Mouse (Mus musculus) midbrain, embryonic 14.5 days (tissue): ENCODE data around the gene Homer3. TPM values are rescaled to one million over a fixed set of nuclear protein-coding genes. Genes with fewer than 3 reads are reported as not detected.

ENCODE experiments used
- ATAC-seq: fragments of 200-750 bp; cut with Nextera tagmentation; 2 replicates; pipeline ENCODE4 v1.8.0; 2017; ENCODE audit warnings: moderate number of reproducible peaks, moderate library complexity; ENCODE audit not compliant: low FRiP score, low TSS enrichment
- DNase-seq: peaks from one replicate; pipeline ENCODE4 v3.0.0-alpha.2; 2015
- H3K27ac ChIP-seq: fragments of 300-500 bp; sonication (generic); replicated peaks from 2 replicates; pipeline ENCODE4 v1.5.1; 2014; ENCODE audit warnings: mild to moderate bottlenecking, low read depth, low read length, moderate library complexity
- H3K27me3 ChIP-seq: fragments of 300-500 bp; sonication (generic); 2 replicates; pipeline ENCODE4 v1.6.1; 2014; ENCODE audit warnings: low read length, control low read depth, mixed read lengths; ENCODE audit not compliant: control insufficient read depth, insufficient read depth
- H3K36me3 ChIP-seq: fragments of 300-500 bp; sonication (generic); 2 replicates; pipeline ENCODE4 v1.6.1; 2014; ENCODE audit warnings: low read length, control low read depth; ENCODE audit not compliant: control insufficient read depth, insufficient read depth
- H3K4me1 ChIP-seq: fragments of 300-500 bp; sonication (generic); 2 replicates; pipeline ENCODE4 v1.6.1; 2014; ENCODE audit warnings: mild to moderate bottlenecking, antibody characterized with exemption, low read length, control low read depth; ENCODE audit not compliant: control insufficient read depth, insufficient read depth
- H3K4me2 ChIP-seq: fragments of 300-500 bp; sonication (generic); 2 replicates; pipeline ENCODE4 v1.6.1; 2014; ENCODE audit warnings: mild to moderate bottlenecking, low read length, moderate library complexity
- H3K4me3 ChIP-seq: fragments of 300-500 bp; sonication (generic); replicated peaks from 2 replicates; pipeline ENCODE4 v1.5.1; 2014; ENCODE audit warnings: low read depth, low read length
- H3K9ac ChIP-seq: fragments of 300-500 bp; sonication (generic); replicated peaks from 2 replicates; pipeline ENCODE4 v1.6.1; 2014; ENCODE audit warnings: mild to moderate bottlenecking, low read length, moderate library complexity
- H3K9me3 ChIP-seq: fragments of 300-500 bp; sonication (generic); 2 replicates; pipeline ENCODE4 v1.6.1; 2016; ENCODE audit warnings: low read length, control low read depth, mixed read lengths; ENCODE audit not compliant: control insufficient read depth
- WGBS: fragments of 180-500 bp; shearing (Covaris S2); extraction: QIAGEN DNeasy Blood & Tissue Kit; methylation state at CpG from one replicate; pipeline ENCODE4 v1.1.7; 2014; 5-methylcytosine and 5-hydroxymethylcytosine counted together
- polyA plus RNA-seq: library from polyadenylated mRNA; unstranded; fragments of >200 nt; fragmentation: Nextera tagmentation; extraction: Ambion mirVana; gene quantifications from 2 replicates; pipeline ENCODE4 v1.2.1, GENCODE M21; 2014

The Homer3 gene
- polyA plus RNA-seq, 1 experiment from 2014 or later = 34.4 TPM

GRCm38 (mm10) chr8:70254628-70255027 is 28.0 kb upstream of the Homer3 start:
- H3K4me2 ChIP-seq = no peak overlapping the region
- DNase-seq (no peak), ATAC-seq (no peak)
- H3K27ac ChIP-seq = no peak overlapping the region
- H3K9me3 ChIP-seq = no peaks in the 10 kb centered on the region
- no peak overlapping the region for H3K4me3 ChIP-seq
- 76% methylated on average over 1 of the region's 1 CpGs for WGBS
- peaks cover 100% of the 10 kb centered on the region for H3K36me3 ChIP-seq
- H3K27me3 ChIP-seq = no peaks in the 10 kb centered on the region
- no peaks in the 10 kb centered on the region for H3K4me1 ChIP-seq
- no peak overlapping the region for H3K9ac ChIP-seq

DNA sequence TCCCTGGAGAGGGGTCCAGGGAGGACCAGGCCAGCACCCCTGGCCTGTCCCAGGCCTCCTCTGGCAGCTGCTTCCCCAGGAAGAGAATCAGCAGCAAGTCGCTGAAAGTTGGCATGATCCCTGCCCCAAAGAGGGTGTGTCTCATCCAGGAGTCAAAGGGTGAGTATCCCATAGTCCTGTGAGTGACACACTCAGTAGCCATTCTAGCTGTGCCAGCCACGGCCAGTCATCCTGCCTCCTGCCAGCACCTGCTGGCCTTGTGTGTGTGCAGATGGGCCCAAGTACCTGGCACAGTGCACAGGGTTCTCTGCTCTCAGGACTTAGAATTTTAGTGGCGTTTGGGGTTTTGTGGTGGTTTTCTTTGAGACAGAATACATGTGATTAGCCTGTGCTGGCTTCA is 25.2 kb upstream of the Homer3 start:
- Histone ChIP-seq H3K4me2 (no peak overlapping the region), H3K27ac (no peak overlapping the region), H3K9me3 (no peaks in the 10 kb centered on the region), H3K27me3 (no peaks in the 10 kb centered on the region), H3K9ac (no peak overlapping the region), H3K4me1 (no peaks in the 10 kb centered on the region), H3K4me3 (no peak overlapping the region), H3K36me3 (peaks cover 98% of the 10 kb centered on the region)
- ATAC-seq (no peak), DNase-seq (no peak)
- 91% methylated on average over 3 of the region's 3 CpGs for WGBS

DNA sequence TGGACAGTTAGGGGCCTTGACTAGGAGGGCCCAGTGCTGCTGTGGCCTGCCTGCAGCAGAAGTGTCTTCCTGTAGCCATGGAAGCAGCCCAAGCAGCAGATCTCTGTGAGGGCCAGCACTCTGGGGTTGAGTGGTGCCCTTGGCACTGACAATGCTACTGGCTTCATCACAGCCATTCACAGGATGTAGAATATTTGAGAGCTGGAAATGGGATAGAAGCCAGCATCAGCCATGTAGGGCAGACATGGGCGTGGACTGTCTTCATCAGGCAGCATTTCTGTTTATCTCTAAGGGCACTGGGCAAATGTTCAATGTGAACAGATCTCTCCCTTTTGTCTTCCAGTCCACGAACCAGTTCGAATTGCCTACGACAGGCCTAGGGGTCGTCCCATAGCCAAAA is 24.0 kb upstream of the Homer3 start:
- 94% methylated on average over 5 of the region's 5 CpGs for WGBS
- no peaks in the 10 kb centered on the region for H3K27me3 ChIP-seq
- no peaks in the 10 kb centered on the region for H3K9me3 ChIP-seq
- H3K27ac ChIP-seq = no peak overlapping the region
- no peak overlapping the region for H3K9ac ChIP-seq
- ATAC-seq (no peak), DNase-seq (no peak)
- H3K4me3 ChIP-seq = no peak overlapping the region
- H3K36me3 ChIP-seq = peaks cover 98% of the 10 kb centered on the region
- no peak overlapping the region for H3K4me2 ChIP-seq
- no peaks in the 10 kb centered on the region for H3K4me1 ChIP-seq

GRCm38 (mm10) chr8:70259043-70259442 is 23.6 kb upstream of the Homer3 start:
- H3K9ac ChIP-seq = no peak overlapping the region
- WGBS = 95% methylated on average over 2 of the region's 2 CpGs
- no peak overlapping the region for H3K4me3 ChIP-seq
- no peaks in the 10 kb centered on the region for H3K9me3 ChIP-seq
- no peak overlapping the region for H3K27ac ChIP-seq
- peaks cover 98% of the 10 kb centered on the region for H3K36me3 ChIP-seq
- H3K4me1 ChIP-seq = no peaks in the 10 kb centered on the region
- ATAC-seq = no peak
- no peak overlapping the region for H3K4me2 ChIP-seq
- H3K27me3 ChIP-seq = no peaks in the 10 kb centered on the region
- no peak for DNase-seq

GRCm38 (mm10) chr8:70267674-70268073 is 15.0 kb upstream of the Homer3 start:
- Histone ChIP-seq H3K27me3 (no peaks in the 10 kb centered on the region), H3K9ac (no peak overlapping the region), H3K4me3 (no peak overlapping the region), H3K9me3 (no peaks in the 10 kb centered on the region), H3K4me2 (no peak overlapping the region), H3K4me1 (no peaks in the 10 kb centered on the region), H3K27ac (no peak overlapping the region), H3K36me3 (peaks cover 37% of the 10 kb centered on the region)
- 88% methylated on average over 3 of the region's 3 CpGs for WGBS
- no peak for ATAC-seq
- DNase-seq = no peak

DNA sequence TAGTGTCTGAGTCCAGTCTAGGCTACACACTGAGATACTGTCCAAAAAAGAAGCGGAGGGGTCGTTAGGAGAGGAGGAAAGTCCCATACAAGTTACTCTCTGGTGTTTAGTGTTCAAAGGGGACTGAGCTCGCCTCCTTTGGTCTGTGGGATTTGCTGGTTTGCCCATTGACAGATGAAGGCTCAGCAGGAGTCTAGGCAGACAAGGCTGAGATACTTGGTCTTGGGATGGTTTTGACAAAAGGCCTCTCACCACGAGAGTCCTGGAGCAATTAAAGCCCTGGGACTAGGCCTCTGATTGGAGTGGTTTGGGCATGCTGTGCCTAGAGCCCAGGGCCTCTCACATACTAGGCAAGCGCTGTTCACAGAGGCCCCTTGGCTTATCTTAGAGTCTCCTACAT is 14.3 kb upstream of the Homer3 start:
- H3K4me3 ChIP-seq = no peak overlapping the region
- no peak for DNase-seq

DNA sequence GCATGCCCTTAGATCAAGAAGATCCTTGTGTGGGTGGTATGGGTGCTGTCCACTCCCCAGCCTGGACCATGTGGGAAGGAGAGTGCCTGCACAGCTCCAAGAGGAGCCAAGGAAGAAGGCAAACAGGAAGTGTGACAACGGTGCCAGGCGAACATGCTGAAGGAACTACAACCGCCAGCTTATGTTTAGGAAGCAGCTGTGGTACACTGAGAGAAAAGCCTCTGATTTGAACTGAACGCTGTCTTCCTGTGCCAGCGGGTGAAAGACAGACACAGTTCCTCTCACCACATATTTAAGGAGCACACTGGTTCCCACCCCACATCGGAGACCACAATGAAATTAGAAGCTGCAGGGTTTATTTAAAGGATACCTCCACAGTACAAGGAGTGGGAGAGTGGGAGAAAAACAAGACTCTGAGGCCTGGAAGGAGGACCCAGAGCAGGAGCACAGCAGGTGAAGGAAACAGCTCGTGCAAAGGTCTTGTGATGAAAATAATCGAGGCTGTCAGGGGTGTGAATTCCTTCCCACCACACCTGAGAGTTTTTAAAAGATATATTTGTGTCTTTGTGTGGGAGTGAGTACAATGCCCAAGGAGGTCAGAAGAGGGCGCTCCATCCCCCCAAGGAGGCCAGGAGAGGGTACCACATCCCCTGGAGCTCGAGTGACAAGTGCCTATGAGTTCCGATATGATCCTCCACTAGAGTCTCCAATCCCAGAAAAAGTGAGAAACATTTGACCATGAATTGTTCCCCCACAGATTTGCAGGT is 13.6 kb upstream of the Homer3 start:
- no peaks in the 10 kb centered on the region for H3K27me3 ChIP-seq
- no peak overlapping the region for H3K9ac ChIP-seq
- no peak overlapping the region for H3K27ac ChIP-seq
- ATAC-seq = no peak
- peaks cover 24% of the 10 kb centered on the region for H3K36me3 ChIP-seq
- no peak overlapping the region for H3K4me3 ChIP-seq
- WGBS = 62% methylated on average over 11 of the region's 11 CpGs
- no peaks in the 10 kb centered on the region for H3K4me1 ChIP-seq
- H3K9me3 ChIP-seq = no peaks in the 10 kb centered on the region
- no peak overlapping the region for H3K4me2 ChIP-seq
- peak; percentile 35 for DNase-seq

More for the DNA sequence above, 14.3 kb upstream of the Homer3 start:
- Histone ChIP-seq H3K36me3 (peaks cover 30% of the 10 kb centered on the region), H3K27ac (no peak overlapping the region), H3K9ac (no peak overlapping the region), H3K27me3 (no peaks in the 10 kb centered on the region), H3K4me1 (no peaks in the 10 kb centered on the region), H3K9me3 (no peaks in the 10 kb centered on the region), H3K4me2 (no peak overlapping the region)
- WGBS = 43% methylated on average over 5 of the region's 5 CpGs
- ATAC-seq = no peak

GRCm38 (mm10) chr8:70272949-70273348 is 9.7 kb upstream of the Homer3 start:
- 70% methylated on average over 3 of the region's 3 CpGs for WGBS
- Histone ChIP-seq H3K4me1 (no peaks in the 10 kb centered on the region), H3K36me3 (no peaks in the 10 kb centered on the region)

GRCm38 (mm10) chr8:70274350-70274749 is 8.3 kb upstream of the Homer3 start:
- H3K4me1 ChIP-seq = no peaks in the 10 kb centered on the region
- H3K36me3 ChIP-seq = no peaks in the 10 kb centered on the region
- H3K9ac ChIP-seq = no peak overlapping the region
- DNase-seq = no peak
- no peak overlapping the region for H3K4me2 ChIP-seq
- ATAC-seq = no peak
- H3K9me3 ChIP-seq = no peaks in the 10 kb centered on the region
- no peak overlapping the region for H3K4me3 ChIP-seq
- no peaks in the 10 kb centered on the region for H3K27me3 ChIP-seq
- no peak overlapping the region for H3K27ac ChIP-seq

More at GRCm38 (mm10) chr8:70272949-70273348, 9.7 kb upstream of the Homer3 start:
- no peaks in the 10 kb centered on the region for H3K9me3 ChIP-seq
- DNase-seq (no peak), ATAC-seq (no peak)
- no peak overlapping the region for H3K4me2 ChIP-seq
- no peak overlapping the region for H3K9ac ChIP-seq
- H3K27me3 ChIP-seq = no peaks in the 10 kb centered on the region
- no peak overlapping the region for H3K4me3 ChIP-seq
- no peak overlapping the region for H3K27ac ChIP-seq
